Mouse (Mus musculus): ENCODE measurements around the gene Itgb5. TPM values are rescaled to one million over a fixed set of nuclear protein-coding genes. Genes with fewer than 3 reads are reported as not detected.
A peak's percentile ranks its signal among the peaks of the same experiment; 100 is the strongest.

The Itgb5 gene
- total and polyA plus RNA-seq, 2 experiments from 2014 or later: 18.4 to 46.7 TPM

- no peak for TF ChIP-seq CTCF (IDR thresholded peaks at IDR 0.05; ENCODE audit: low read depth)
- H3K9ac ChIP-seq (replicated peaks; ENCODE audit: low read length): no peak overlapping the region
- no peaks in the 10 kb centered on the region for H3K36me3 ChIP-seq (ENCODE audit: insufficient read depth, low read length)
- H3K9me3 ChIP-seq (ENCODE audit: low read length): no peaks in the 10 kb centered on the region
- ATAC-seq (no peak), DNase-seq (ENCODE audit: low spot score) (no peak)
- no peak overlapping the region for H3K27ac ChIP-seq
- H3K4me1 ChIP-seq (ENCODE audit: insufficient read depth, low read length): peaks cover 10% of the 10 kb centered on the region
- H3K4me2 ChIP-seq (ENCODE audit: low read depth, low read length): no peak overlapping the region
- H3K27me3 ChIP-seq (ENCODE audit: insufficient read depth, low read length): no peaks in the 10 kb centered on the region
- H3K4me3 ChIP-seq (ENCODE audit: low read length): no peak overlapping the region
- WGBS: 82% methylated on average over 13 of the region's 13 CpGs
Measured at GRCm38 (mm10) chr16:33889000-33889607, 59.6 kb downstream of the Itgb5 start.

GRCm38 (mm10) chr16:33891099-33891498 lies 61.6 kb downstream of the Itgb5 start:
- Histone ChIP-seq H3K9me3 (ENCODE audit: low read length) (no peaks in the 10 kb centered on the region), H3K36me3 (ENCODE audit: insufficient read depth, low read length) (no peaks in the 10 kb centered on the region), H3K4me1 (ENCODE audit: insufficient read depth, low read length) (peaks cover 7% of the 10 kb centered on the region; the same call in 1 of the 2 replicates), H3K4me2 (ENCODE audit: low read depth, low read length) (no peak overlapping the region), H3K4me3 (ENCODE audit: low read length) (no peak overlapping the region), H3K27ac (no peak overlapping the region), H3K9ac (replicated peaks; ENCODE audit: low read length) (no peak overlapping the region), H3K27me3 (ENCODE audit: insufficient read depth, low read length) (no peaks in the 10 kb centered on the region)
- ATAC-seq (no peak), DNase-seq (ENCODE audit: low spot score) (no peak)
- WGBS: 67% methylated on average over 8 of the region's 8 CpGs
- TF ChIP-seq CTCF (IDR thresholded peaks at IDR 0.05; ENCODE audit: low read depth): no peak

GRCm38 (mm10) chr16:33891561-33892281 lies 62.3 kb downstream of the Itgb5 start:
- H3K27me3 ChIP-seq (ENCODE audit: insufficient read depth, low read length): no peaks in the 10 kb centered on the region
- H3K27ac ChIP-seq: no peak overlapping the region
- no peak overlapping the region for H3K9ac ChIP-seq (replicated peaks; ENCODE audit: low read length)
- TF ChIP-seq CTCF (IDR thresholded peaks at IDR 0.05; ENCODE audit: low read depth): no peak
- 29% methylated on average over 14 of the region's 14 CpGs for WGBS
- ATAC-seq: peak; percentile 70; the same call in 1 of the 2 replicates
- peak overlapping the region; percentile 1; the same call in 1 of the 2 replicates for H3K4me2 ChIP-seq (ENCODE audit: low read depth, low read length)
- DNase-seq (ENCODE audit: low spot score): peak; percentile 89
- H3K36me3 ChIP-seq (ENCODE audit: insufficient read depth, low read length): no peaks in the 10 kb centered on the region
- no peak overlapping the region for H3K4me3 ChIP-seq (ENCODE audit: low read length)
- H3K4me1 ChIP-seq (ENCODE audit: insufficient read depth, low read length): peaks cover 7% of the 10 kb centered on the region; the same call in 1 of the 2 replicates
- no peaks in the 10 kb centered on the region for H3K9me3 ChIP-seq (ENCODE audit: low read length)

- ATAC-seq (no peak), DNase-seq (ENCODE audit: low spot score) (no peak)
- Histone ChIP-seq H3K27me3 (ENCODE audit: insufficient read depth, low read length) (no peaks in the 10 kb centered on the region), H3K4me1 (ENCODE audit: insufficient read depth, low read length) (peaks cover 7% of the 10 kb centered on the region; the same call in 1 of the 2 replicates), H3K9me3 (ENCODE audit: low read length) (no peaks in the 10 kb centered on the region), H3K36me3 (ENCODE audit: insufficient read depth, low read length) (no peaks in the 10 kb centered on the region), H3K27ac (no peak overlapping the region), H3K9ac (replicated peaks; ENCODE audit: low read length) (no peak overlapping the region), H3K4me3 (ENCODE audit: low read length) (no peak overlapping the region), H3K4me2 (ENCODE audit: low read depth, low read length) (0 out of 2 replicates have a peak overlapping the region, but pooled peaks have one; percentile 1)
- TF ChIP-seq CTCF (IDR thresholded peaks at IDR 0.05; ENCODE audit: low read depth): no peak
- 39% methylated on average over 6 of the region's 6 CpGs for WGBS
Measured at GRCm38 (mm10) chr16:33892539-33892938, 63.1 kb downstream of the Itgb5 start.

GRCm38 (mm10) chr16:33893796-33894195 lies 64.3 kb downstream of the Itgb5 start:
- ATAC-seq (no peak), DNase-seq (ENCODE audit: low spot score) (no peak)
- H3K4me3 ChIP-seq (ENCODE audit: low read length): no peak overlapping the region
- H3K4me2 ChIP-seq (ENCODE audit: low read depth, low read length): no peak overlapping the region
- no peak for TF ChIP-seq CTCF (IDR thresholded peaks at IDR 0.05; ENCODE audit: low read depth)
- no peaks in the 10 kb centered on the region for H3K36me3 ChIP-seq (ENCODE audit: insufficient read depth, low read length)
- WGBS: 89% methylated on average over 4 of the region's 4 CpGs
- no peaks in the 10 kb centered on the region for H3K27me3 ChIP-seq (ENCODE audit: insufficient read depth, low read length)
- no peak overlapping the region for H3K27ac ChIP-seq
- H3K9ac ChIP-seq (replicated peaks; ENCODE audit: low read length): no peak overlapping the region
- H3K4me1 ChIP-seq (ENCODE audit: insufficient read depth, low read length): peaks cover 7% of the 10 kb centered on the region; the same call in 1 of the 2 replicates
- H3K9me3 ChIP-seq (ENCODE audit: low read length): no peaks in the 10 kb centered on the region

GRCm38 (mm10) chr16:33894449-33894848 lies 65.0 kb downstream of the Itgb5 start:
- DNase-seq (ENCODE audit: low spot score) (no peak), ATAC-seq (no peak)
- H3K9me3 ChIP-seq (ENCODE audit: low read length): no peaks in the 10 kb centered on the region
- TF ChIP-seq CTCF (IDR thresholded peaks at IDR 0.05; ENCODE audit: low read depth): no peak
- H3K4me1 ChIP-seq (ENCODE audit: insufficient read depth, low read length): peaks cover 7% of the 10 kb centered on the region; the same call in 1 of the 2 replicates
- no peak overlapping the region for H3K9ac ChIP-seq (replicated peaks; ENCODE audit: low read length)
- no peaks in the 10 kb centered on the region for H3K27me3 ChIP-seq (ENCODE audit: insufficient read depth, low read length)
- no peaks in the 10 kb centered on the region for H3K36me3 ChIP-seq (ENCODE audit: insufficient read depth, low read length)
- H3K4me3 ChIP-seq (ENCODE audit: low read length): no peak overlapping the region
- H3K27ac ChIP-seq: no peak overlapping the region
- no peak overlapping the region for H3K4me2 ChIP-seq (ENCODE audit: low read depth, low read length)
- WGBS: 95% methylated on average over 1 of the region's 1 CpGs

- Histone ChIP-seq H3K9me3 (ENCODE audit: low read length) (no peaks in the 10 kb centered on the region), H3K36me3 (ENCODE audit: insufficient read depth, low read length) (no peaks in the 10 kb centered on the region), H3K4me2 (ENCODE audit: low read depth, low read length) (no peak overlapping the region), H3K9ac (replicated peaks; ENCODE audit: low read length) (no peak overlapping the region), H3K27me3 (ENCODE audit: insufficient read depth, low read length) (no peaks in the 10 kb centered on the region), H3K4me1 (ENCODE audit: insufficient read depth, low read length) (peaks cover 7% of the 10 kb centered on the region; the same call in 1 of the 2 replicates), H3K4me3 (ENCODE audit: low read length) (no peak overlapping the region), H3K27ac (no peak overlapping the region)
- ATAC-seq (no peak), DNase-seq (ENCODE audit: low spot score) (no peak)
- TF ChIP-seq CTCF (IDR thresholded peaks at IDR 0.05; ENCODE audit: low read depth): no peak
- 64% methylated on average over 7 of the region's 7 CpGs for WGBS
Measured at GRCm38 (mm10) chr16:33895690-33896089, 66.2 kb downstream of the Itgb5 start.
